Mouse (Mus musculus) myocyte (in vitro differentiated cells): ENCODE measurements at regions not wholly inside any gene's neighbourhood (a gene's known extent, or its start where the extent isn't known, plus 50 kb on each side); places are given as distances from the start of the nearest gene placed in this dataset.

Source experiments
- CEBPB ChIP-seq: IDR thresholded peaks from 2 replicates; pipeline ENCODE4 v1.6.1; 2011; ENCODE audit warnings: mild to moderate bottlenecking, moderate library complexity; ENCODE audit not compliant: poor library complexity, insufficient read depth, severe bottlenecking
- E2F4 ChIP-seq: IDR thresholded peaks from one replicate; pipeline ENCODE4 v1.6.1; 2011; ENCODE audit warnings: mild to moderate bottlenecking, control low read depth, moderate library complexity; ENCODE audit not compliant: insufficient read depth
- MAX ChIP-seq: IDR thresholded peaks from one replicate; pipeline ENCODE4 v1.6.1; 2011; ENCODE audit warnings: low read depth, mild to moderate bottlenecking, control low read depth
- MYOG ChIP-seq, 3 experiments: IDR thresholded peaks; one replicate each; pipeline ENCODE4 v1.6.1; 2011; ENCODE audit warnings: control low read depth in 2 of 3, low read depth in 2 of 3, mild to moderate bottlenecking in 2 of 3; ENCODE audit not compliant: insufficient read length in 2 of 3, control insufficient read depth in 1 of 3, insufficient read depth in 1 of 3
- POLR2A ChIP-seq: IDR thresholded peaks from one replicate; pipeline ENCODE4 v1.6.1; 2011; ENCODE audit warnings: low read depth, mild to moderate bottlenecking, control low read depth, moderate library complexity; ENCODE audit not compliant: insufficient read length
- POLR2AphosphoS2 ChIP-seq: IDR thresholded peaks from one replicate; pipeline ENCODE4 v1.6.1; 2011; ENCODE audit warnings: low read depth, control low read depth; ENCODE audit not compliant: insufficient read length
- REST ChIP-seq: IDR thresholded peaks from one replicate; pipeline ENCODE4 v1.6.1; 2011; ENCODE audit warnings: mild to moderate bottlenecking, control low read depth, moderate library complexity; ENCODE audit not compliant: insufficient read depth, insufficient read length
- TCF12 ChIP-seq: IDR thresholded peaks from one replicate; pipeline ENCODE4 v1.6.1; 2011; ENCODE audit warnings: mild to moderate bottlenecking, control low read depth; ENCODE audit not compliant: poor library complexity, insufficient read depth, severe bottlenecking
- TCF3 ChIP-seq: IDR thresholded peaks from one replicate; pipeline ENCODE4 v1.6.1; 2011; ENCODE audit warnings: low read depth, control low read depth; ENCODE audit not compliant: insufficient read length
- USF1 ChIP-seq: IDR thresholded peaks from one replicate; pipeline ENCODE4 v1.6.1; 2011; ENCODE audit warnings: low read depth, mild to moderate bottlenecking, control low read depth, moderate library complexity

GRCm38 (mm10) chr4:8926642-8927275 lies 687.9 kb upstream of the Car8 start:
- TF ChIP-seq POLR2A (no peak), TCF12 (no peak), E2F4 (no peak), USF1 (no peak), MAX (no peak), CEBPB (no peak), POLR2AphosphoS2 (no peak), TCF3 (no peak), REST (no peak), MYOG (IDR thresholded peaks at IDR 0.05; ENCODE audit: control insufficient read depth in 1 of 3, insufficient read depth in 1 of 3, insufficient read length in 2 of 3, low read depth in 2 of 3) (no peak)
